ENCODE assay signal across 11 mouse cellular contexts in genomic region chr9:52188106-52188505, GRCm38 (mm10). TPM values are rescaled to one million over a fixed set of nuclear protein-coding genes. Genes with fewer than 3 reads are reported as not detected.
DNase-seq lines count a peak whose midpoint lies in the region; ATAC-seq and TF ChIP-seq lines count a peak whose summit lies in the region.
"Had no signal": no experiment of that assay in that cellular context is flagged by ENCODE, and none has a peak within 500 bp of the region (broad histone marks: within the 10 kb centered on the region; RNA-seq: fewer than 3 reads in every experiment).

No protein-coding gene starts in this region.

- TF ChIP-seq POLR2A in thymus, adult 2 months (IDR thresholded peaks at IDR 0.05; ENCODE audit: control insufficient read depth, extremely low read depth, insufficient read depth, low read length, poor library complexity), result no peak

- intact Hi-C loops in heart, postnatal 36 days (cut with DNase I), result no loop called here
- intact Hi-C loops in left cerebral cortex, postnatal 10 days (cut with DNase I), result no loop called here

- WGBS in heart, embryonic 13.5 days, result 31% methylated on average over 8 of the region's 8 CpGs
- 4% methylated on average over 8 of the region's 8 CpGs for whole genome bisulfite sequencing in forebrain, postnatal 0 days
- WGBS in midbrain, embryonic 10.5 days, result 38% methylated on average over 8 of the region's 8 CpGs
- WGBS in thymus, adult 2 months, result 88% methylated on average over 8 of the region's 8 CpGs

- no peak overlapping the region for H3K27ac ChIP-seq in heart, embryonic 13.5 days (replicated peaks)
- H3K27ac ChIP-seq in forebrain, postnatal 0 days (ENCODE audit: low read depth, low read length), result no peak overlapping the region
- H3K27ac ChIP-seq in midbrain, embryonic 10.5 days (replicated peaks), result peak overlapping the region; percentile 76
- H3K27ac ChIP-seq in thymus, adult 2 months (ENCODE audit: control insufficient read depth, insufficient read depth, low read length), result no peak overlapping the region

- no peaks in the 10 kb centered on the region; the same call in 1 of the 2 replicates for H3K4me1 ChIP-seq in heart, embryonic 13.5 days
- H3K4me1 ChIP-seq in forebrain, postnatal 0 days (ENCODE audit: insufficient read depth), result no peaks in the 10 kb centered on the region
- H3K4me1 ChIP-seq in midbrain, embryonic 10.5 days, result peaks cover 12% of the 10 kb centered on the region
- no peaks in the 10 kb centered on the region for H3K4me1 ChIP-seq in thymus, adult 2 months (replicated peaks; ENCODE audit: control insufficient read depth, insufficient read depth, low read length)

- ATAC-seq in heart, embryonic 13.5 days (ENCODE audit: extremely low read depth, insufficient number of reproducible peaks, low FRiP score, low TSS enrichment), result no peak
- ATAC-seq in forebrain, postnatal 0 days, result peak; percentile 79

- peaks cover 4% of the 10 kb centered on the region; the same call in 1 of the 2 replicates for H3K9me3 ChIP-seq in heart, embryonic 13.5 days
- H3K9me3 ChIP-seq in forebrain, postnatal 0 days (ENCODE audit: low read length), result 0 out of 2 replicates have a peak, but pooled peaks cover 7% of the 10 kb centered on the region
- 0 out of 2 replicates have a peak, but pooled peaks cover 3% of the 10 kb centered on the region for H3K9me3 ChIP-seq in midbrain, embryonic 10.5 days (replicated peaks)

- no peaks in the 10 kb centered on the region for H3K36me3 ChIP-seq in heart, embryonic 13.5 days
- H3K36me3 ChIP-seq in forebrain, postnatal 0 days (ENCODE audit: insufficient read depth), result no peaks in the 10 kb centered on the region
- H3K36me3 ChIP-seq in midbrain, embryonic 10.5 days, result no peaks in the 10 kb centered on the region
- H3K36me3 ChIP-seq in thymus, adult 2 months (ENCODE audit: control insufficient read depth, insufficient read depth, low read length), result no peaks in the 10 kb centered on the region

- H3K27me3 ChIP-seq in heart, embryonic 13.5 days (replicated peaks), result no peaks in the 10 kb centered on the region
- H3K27me3 ChIP-seq in forebrain, postnatal 0 days (ENCODE audit: insufficient read depth, low read length), result no peaks in the 10 kb centered on the region
- H3K27me3 ChIP-seq in midbrain, embryonic 10.5 days (ENCODE audit: low read depth, poor library complexity, severe bottlenecking), result no peaks in the 10 kb centered on the region
- H3K27me3 ChIP-seq in thymus, adult 2 months (ENCODE audit: control insufficient read depth, insufficient read depth, low read length), result no peaks in the 10 kb centered on the region

- no peak for DNase-seq in heart, postnatal 36 days
- peak; percentile 26 for DNase-seq in forebrain, postnatal 0 days
- DNase-seq in midbrain, embryonic 10.5 days (ENCODE audit: low spot score), result peak; percentile 38
- DNase-seq in lung, adult 18-20 months, result no peak
- DNase-seq in kidney, adult 9 months, result no peak
- DNase-seq in left cerebral cortex, postnatal 10 days (ENCODE audit: extremely low spot score in 1 of 2, low spot score in 2 of 2), result no peak
- no peak for DNase-seq in thymus, adult 2 months
- DNase-seq: B cell, adult 2 months; cerebellum, adult 11 months; lung, embryonic 14.5 days had no signal

- H3K4me2 ChIP-seq in heart, embryonic 13.5 days, result 0 out of 2 replicates have a peak overlapping the region, but pooled peaks have one; percentile 20
- H3K4me2 ChIP-seq in forebrain, postnatal 0 days (ENCODE audit: low read depth), result no peak overlapping the region
- H3K4me2 ChIP-seq: lung, embryonic 14.5 days had no signal

- no peak for TF ChIP-seq CTCF in forebrain, postnatal 0 days (IDR thresholded peaks at IDR 0.05; ENCODE audit: low read depth)
- TF ChIP-seq CTCF in thymus, adult 2 months (IDR thresholded peaks at IDR 0.05; ENCODE audit: borderline replicate concordance, control insufficient read depth, extremely low read depth, insufficient read depth, low read length, poor library complexity), result no peak

- H3K4me3 ChIP-seq in heart, embryonic 13.5 days, result no peak overlapping the region
- no peak overlapping the region for H3K4me3 ChIP-seq in forebrain, postnatal 0 days (ENCODE audit: low read depth, low read length)
- H3K4me3 ChIP-seq in midbrain, embryonic 10.5 days, result peak overlapping the region; percentile 17; the same call in 1 of the 2 replicates
- no peak overlapping the region for H3K4me3 ChIP-seq in thymus, adult 2 months (ENCODE audit: control insufficient read depth, insufficient read depth, low read length)

- H3K9ac ChIP-seq in heart, embryonic 13.5 days, result no peak overlapping the region
- H3K9ac ChIP-seq in forebrain, postnatal 0 days, result no peak overlapping the region
- H3K9ac ChIP-seq: lung, embryonic 14.5 days had no signal

RNA-seq across cellular contexts. Expression of gene Zc3h12c, which starts 19.7 kb away (rescaled TPM):
- polyA plus RNA-seq in heart, embryonic 13.5 days (2015; fragmentation: Nextera tagmentation; extraction: Ambion mirVana), result 2.4 and 2.5 TPM in 2 replicates
- total RNA-seq in heart, postnatal 36 days (2021), result 10 to 100 TPM in 1 of 2 experiments, 1 to 10 TPM in 1; 8.2 to 10.5 TPM
- total RNA-seq in forebrain, postnatal 0 days (2014; rRNA removed), result 12.1 and 18.5 TPM in 2 replicates
- 3.0 and 3.2 TPM in 2 replicates for polyA plus RNA-seq in forebrain, postnatal 0 days (2015; fragmentation: Nextera tagmentation; extraction: Ambion mirVana)
- polyA plus RNA-seq in midbrain, embryonic 10.5 days (2016; fragmentation: Nextera tagmentation; extraction: Ambion mirVana), result 6.9 and 9.6 TPM in 2 replicates
- total RNA-seq in left cerebral cortex, postnatal 10 days (2021), result 10 to 100 TPM; 10.7 to 11.8 TPM
- 1.5 and 1.7 TPM in 2 replicates for polyA plus RNA-seq in thymus, adult 2 months (2012; rRNA removed)

Comparison
In these comparisons a context has a peak if more than half of its experiments do, and no peak if none do; other contexts are left out.
1. DNase-seq: peak in forebrain, postnatal 0 days (single experiment) and midbrain, embryonic 10.5 days (single experiment); none in heart, postnatal 36 days (0 of 2), lung, adult 18-20 months (0 of 2), kidney, adult 9 months (single experiment), left cerebral cortex, postnatal 10 days (0 of 2) and thymus, adult 2 months (single experiment).